Mouse (Mus musculus): ENCODE measurements at regions not wholly inside any gene's neighbourhood (a gene's known extent, or its start where the extent isn't known, plus 50 kb on each side); places are given as distances from the start of the nearest gene placed in this dataset.

GRCm38 (mm10) chr9:74342176-74342575 lies 232.0 kb downstream of the Wdr72 start:
- no peak for DNase-seq (ENCODE audit: extremely low spot score, low spot score)

DNA sequence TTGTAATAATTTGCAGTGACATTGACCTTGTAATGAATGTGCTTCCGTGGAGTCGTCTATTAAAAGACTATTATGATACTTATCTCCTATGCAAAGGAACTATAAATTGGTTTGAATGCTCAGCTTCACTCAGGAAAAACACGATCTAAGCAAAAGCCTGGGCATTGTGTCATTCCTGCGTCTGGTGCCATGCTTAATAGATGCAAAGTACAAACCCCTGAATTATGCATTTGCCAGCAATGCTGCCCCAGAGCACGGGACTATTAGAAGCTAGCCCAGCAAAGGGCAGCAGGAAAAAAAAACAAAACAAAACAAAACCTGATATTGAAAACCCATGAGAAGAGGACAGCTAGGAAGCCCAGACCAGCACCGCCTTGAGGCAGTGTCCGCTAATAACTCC lies 234.9 kb downstream of the Wdr72 start:
- DNase-seq (ENCODE audit: extremely low spot score, low spot score) = no peak

GRCm38 (mm10) chr9:74348776-74349175 lies 238.6 kb downstream of the Wdr72 start:
- DNase-seq (ENCODE audit: extremely low spot score, low spot score) = no peak

- DNase-seq (ENCODE audit: extremely low spot score, low spot score) = no peak
Observed at GRCm38 (mm10) chr9:74365930-74366438, 255.8 kb downstream of the Wdr72 start.

GRCm38 (mm10) chr9:74376191-74376590 lies 266.0 kb downstream of the Wdr72 start:
- no peak for DNase-seq (ENCODE audit: extremely low spot score, low spot score)

DNA sequence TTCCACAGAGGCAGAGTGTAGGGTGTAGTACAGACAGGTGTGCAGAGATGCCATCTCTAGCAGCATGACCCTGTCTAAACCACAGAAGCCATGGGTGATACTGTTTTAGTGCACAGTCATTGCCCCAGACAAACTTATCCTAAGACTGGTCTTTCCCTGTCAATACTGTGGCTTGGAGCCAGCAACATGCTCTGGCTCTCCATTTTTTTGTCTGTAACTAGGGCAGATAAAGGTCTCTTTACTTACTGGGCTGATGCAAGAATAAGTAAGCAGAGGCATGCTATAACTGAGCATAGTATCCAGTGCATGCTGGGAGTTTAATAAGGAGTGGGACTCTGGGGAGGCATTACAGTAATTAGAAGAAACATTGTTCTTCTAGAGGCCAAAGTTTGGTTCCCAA lies 267.0 kb downstream of the Wdr72 start:
- DNase-seq (ENCODE audit: extremely low spot score, low spot score) = no peak

- DNase-seq (ENCODE audit: extremely low spot score, low spot score) = no peak
Observed at GRCm38 (mm10) chr9:74384206-74384896, 274.2 kb downstream of the Wdr72 start.

- no peak for DNase-seq (ENCODE audit: extremely low spot score, low spot score)
Observed at GRCm38 (mm10) chr9:74425594-74425993, 315.4 kb downstream of the Wdr72 start.

DNA sequence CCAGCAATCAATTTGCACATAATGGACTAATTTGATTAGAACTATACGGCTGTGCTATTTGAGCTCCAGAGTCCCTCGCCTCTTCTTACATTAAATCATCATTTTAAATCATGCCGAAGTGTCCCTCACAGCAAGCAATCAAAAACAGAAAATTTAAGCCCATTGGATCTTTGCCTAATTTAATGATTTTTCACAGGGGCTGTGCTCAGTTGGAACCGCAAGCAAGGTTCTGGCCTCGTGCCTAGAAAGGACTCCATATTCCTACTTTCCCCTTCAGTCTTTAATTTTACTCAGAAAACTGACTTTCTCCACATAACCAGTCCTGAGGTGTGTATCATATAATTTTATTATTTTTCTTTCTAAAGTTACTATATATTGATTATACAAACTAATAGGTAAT lies 339.8 kb downstream of the Wdr72 start:
- no peak for DNase-seq (ENCODE audit: extremely low spot score, low spot score)

DNA sequence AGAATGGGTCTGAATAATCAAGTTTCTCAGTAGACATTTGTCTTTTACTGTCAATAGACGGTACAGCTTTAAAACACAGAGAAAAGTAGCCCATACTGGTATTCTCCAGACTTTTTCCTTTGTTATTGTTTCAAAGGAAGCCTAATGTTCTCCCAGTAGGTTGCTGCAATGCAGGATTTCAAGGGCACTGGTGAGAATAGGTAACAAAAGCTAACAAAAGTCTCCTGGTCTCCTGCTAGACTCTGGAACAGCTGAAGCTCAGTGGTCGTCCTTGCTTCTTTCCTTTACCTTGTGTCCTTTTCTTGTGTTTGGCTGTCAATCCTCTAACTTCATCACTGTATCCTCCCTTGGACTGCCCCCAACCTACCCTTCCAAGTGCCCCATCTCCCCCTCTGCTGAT lies 350.9 kb downstream of the Wdr72 start:
- no peak for DNase-seq (ENCODE audit: extremely low spot score, low spot score)

DNA sequence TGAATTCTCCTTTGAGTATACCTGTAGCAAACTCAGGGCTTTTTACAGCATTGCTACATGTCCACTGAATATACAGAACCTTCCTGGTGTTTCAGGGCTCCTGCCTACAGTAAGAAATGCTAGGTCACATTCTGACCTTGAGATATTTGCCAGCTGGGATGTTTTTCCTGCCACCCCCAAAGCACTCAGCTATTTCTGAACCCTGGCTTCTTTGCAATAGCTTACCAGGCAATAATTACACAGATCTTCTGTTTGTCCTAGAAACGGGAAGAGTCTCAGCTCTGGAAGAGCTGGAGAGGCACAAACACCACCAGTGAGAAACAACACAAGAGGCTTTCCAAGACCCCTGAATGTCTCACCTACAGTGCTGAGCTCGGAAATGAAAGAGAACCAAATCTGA lies 366.7 kb downstream of the Wdr72 start:
- no peak for DNase-seq (ENCODE audit: extremely low spot score, low spot score)

GRCm38 (mm10) chr9:74479273-74479672 lies 369.1 kb downstream of the Wdr72 start:
- DNase-seq (ENCODE audit: extremely low spot score, low spot score) = no peak

GRCm38 (mm10) chr9:74513887-74514286 lies 347.8 kb upstream of the Onecut1 start:
- DNase-seq (ENCODE audit: extremely low spot score, low spot score) = no peak

DNA sequence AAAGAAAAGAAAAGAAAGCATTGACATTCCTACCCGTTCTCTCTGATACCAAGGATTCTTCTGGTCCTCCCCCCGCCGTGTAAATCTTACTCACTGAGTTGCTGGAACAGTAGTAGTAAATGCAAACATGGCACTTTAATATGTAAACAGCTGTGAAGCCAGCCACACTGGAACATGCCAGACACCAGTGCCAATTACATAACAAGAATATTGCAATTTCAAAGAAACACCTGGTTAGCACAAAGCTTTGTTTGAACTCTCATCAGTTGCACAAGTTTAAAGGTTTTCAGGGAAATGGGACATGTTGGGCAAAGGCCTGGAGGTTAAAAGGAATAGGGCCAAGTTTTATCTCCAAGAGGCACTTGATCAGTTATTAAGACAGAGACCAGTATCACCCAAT lies 333.2 kb upstream of the Onecut1 start:
- no peak for DNase-seq (ENCODE audit: extremely low spot score, low spot score)

DNA sequence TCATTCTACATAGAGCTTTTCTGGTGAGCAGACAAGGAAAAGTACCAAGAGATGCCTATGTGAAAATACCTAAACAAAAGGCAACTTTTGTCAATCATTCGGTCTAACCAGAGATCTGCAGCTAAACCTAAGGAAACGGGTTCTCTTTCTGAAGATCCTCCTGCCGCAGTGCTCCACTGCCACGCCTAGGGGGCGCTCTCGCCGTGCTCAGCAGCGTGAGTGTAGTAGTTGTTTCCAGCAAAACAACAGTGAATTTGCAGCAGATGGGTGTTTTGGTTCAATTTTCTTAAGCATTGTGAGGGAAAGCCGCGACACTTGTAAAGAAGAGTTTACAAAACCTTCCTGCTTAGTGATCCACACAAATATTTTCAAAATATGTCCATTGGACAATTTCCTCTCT lies 331.4 kb upstream of the Onecut1 start:
- peak; percentile 72 for DNase-seq (ENCODE audit: extremely low spot score, low spot score)

DNA sequence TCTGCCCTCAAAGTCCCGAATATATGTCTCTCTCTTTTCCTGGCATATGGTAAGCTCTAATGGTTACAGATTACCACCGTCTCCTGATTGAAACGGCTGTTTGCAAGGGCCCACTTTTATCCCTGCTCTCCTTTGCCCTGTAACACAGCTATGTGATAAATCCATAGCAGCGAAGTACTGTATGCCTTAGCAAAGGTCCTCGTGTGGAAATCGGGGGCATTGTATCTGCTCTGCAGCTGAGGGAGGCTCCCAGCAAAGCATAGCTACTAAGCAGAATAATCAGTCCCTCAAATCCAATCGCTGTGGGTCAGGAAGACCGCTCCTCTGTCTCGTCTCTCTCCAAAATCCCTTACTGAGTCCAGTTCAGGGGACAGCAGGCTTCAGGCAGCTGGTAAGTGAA lies 331.0 kb upstream of the Onecut1 start:
- DNase-seq (ENCODE audit: extremely low spot score, low spot score) = no peak

DNA sequence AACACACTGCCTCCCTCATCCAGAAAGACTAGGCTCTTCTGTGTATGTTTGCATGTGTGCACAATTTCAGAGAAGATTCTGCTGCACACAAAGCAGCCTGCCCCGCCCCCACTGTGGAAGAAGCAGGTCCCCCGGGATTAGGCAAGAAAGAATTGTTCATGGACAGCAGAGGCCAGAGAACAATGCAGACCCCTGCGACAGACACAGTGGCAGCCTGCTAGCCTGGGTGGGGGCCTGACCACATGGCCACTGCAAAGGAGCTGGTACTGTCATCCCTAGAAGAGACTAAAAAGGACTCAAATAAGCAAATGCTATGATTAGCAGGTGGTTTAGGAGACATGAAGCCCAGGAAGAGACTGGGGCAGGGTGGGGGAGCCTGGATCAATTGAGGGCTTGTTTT lies 329.7 kb upstream of the Onecut1 start:
- peak; percentile 31 for DNase-seq (ENCODE audit: extremely low spot score, low spot score)

- DNase-seq (ENCODE audit: extremely low spot score, low spot score) = no peak
Observed at GRCm38 (mm10) chr9:74534976-74535375, 326.7 kb upstream of the Onecut1 start.

- no peak for DNase-seq (ENCODE audit: extremely low spot score, low spot score)
Observed at GRCm38 (mm10) chr9:74556116-74556515, 305.6 kb upstream of the Onecut1 start.

DNA sequence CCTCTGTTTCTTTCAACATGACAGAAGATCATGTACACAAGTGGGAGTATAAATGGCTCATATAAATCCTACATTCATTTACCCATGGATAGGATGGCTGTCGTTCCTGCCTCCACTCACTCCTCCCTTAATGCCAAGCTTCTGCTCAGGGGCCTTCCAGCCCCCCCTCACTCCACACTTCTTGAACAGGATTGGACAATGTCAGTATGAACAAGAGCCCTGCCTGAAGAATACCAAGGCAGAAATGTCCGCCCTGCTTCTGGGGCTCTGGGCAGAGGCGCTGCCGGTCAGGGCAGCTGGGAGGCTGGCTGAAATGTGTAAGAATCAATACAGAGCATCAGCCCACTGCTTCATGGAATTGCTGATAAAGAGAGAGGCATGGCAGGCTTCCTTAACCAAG lies 269.0 kb upstream of the Onecut1 start:
- no peak for DNase-seq (ENCODE audit: extremely low spot score, low spot score)

GRCm38 (mm10) chr9:74593970-74594369 lies 267.8 kb upstream of the Onecut1 start:
- no peak for DNase-seq (ENCODE audit: extremely low spot score, low spot score)

DNA sequence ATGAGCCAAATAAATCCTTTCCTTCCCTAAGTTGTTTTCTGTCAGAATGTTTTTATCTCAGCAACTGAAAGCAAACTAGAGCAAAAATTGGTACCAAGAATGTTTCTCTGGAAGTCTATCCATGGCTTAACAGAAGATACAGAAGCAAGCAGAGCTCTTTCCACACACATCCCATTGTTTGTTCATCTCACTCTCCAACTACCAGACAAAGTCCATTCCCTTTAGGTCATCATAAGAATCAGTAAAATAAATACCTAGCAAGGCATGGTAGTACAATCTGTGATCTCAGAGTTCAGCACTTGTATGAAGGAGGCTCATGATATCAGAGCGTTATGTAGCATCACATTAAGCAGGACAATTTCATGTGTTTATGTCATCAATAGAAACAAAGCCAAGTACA lies 257.3 kb upstream of the Onecut1 start:
- no peak for DNase-seq (ENCODE audit: extremely low spot score, low spot score)

GRCm38 (mm10) chr9:74621957-74622356 lies 239.8 kb upstream of the Onecut1 start:
- DNase-seq (ENCODE audit: extremely low spot score, low spot score) = no peak

GRCm38 (mm10) chr9:74645394-74645793 lies 216.3 kb upstream of the Onecut1 start:
- DNase-seq (ENCODE audit: extremely low spot score, low spot score) = no peak

Data from neural tube, embryonic 10.5 days (tissue).